Mouse (Mus musculus): ENCODE results near the gene Tmem156. TPM values are rescaled to one million over a fixed set of nuclear protein-coding genes. Genes with fewer than 3 reads are reported as not detected.
A peak's percentile ranks its signal among the peaks of the same experiment; 100 is the strongest.
"Not testable (repeated sequence)": the region's sequence is repeated elsewhere in the genome, so short reads cannot be mapped to it uniquely, and the experiment has no call there.

Gene Tmem156
- polyA plus RNA-seq, 1 experiment from 2014 or later: not detected

DNA sequence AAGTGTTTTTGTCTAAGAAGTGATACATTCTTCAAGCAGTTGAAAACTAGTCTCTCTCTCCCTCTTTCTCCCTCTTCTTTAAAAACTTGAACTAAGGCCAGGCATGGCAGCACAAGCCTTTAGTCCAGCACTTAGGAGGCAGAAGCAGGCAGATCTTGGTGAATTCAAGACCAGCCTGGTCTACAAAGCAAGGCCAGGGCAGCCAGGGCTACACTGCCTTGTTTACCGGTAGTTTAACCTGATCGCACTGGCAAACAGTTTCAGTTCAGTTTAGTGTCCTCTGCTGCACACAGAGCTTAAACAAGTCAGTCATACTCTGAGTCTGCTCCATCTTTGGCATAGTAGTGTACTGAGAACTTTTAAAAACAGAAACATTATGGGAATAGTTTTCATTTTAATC lies 24.9 kb upstream of the Tmem156 start:
- DNase-seq (ENCODE audit: low read depth, low spot score) (no peak), ATAC-seq (no peak)
- in situ Hi-C loops (cut with MboI; ENCODE audit: low pct_unique_long_range_greater_than_20kb): no loop called here
- CTCF ChIA-PET: interaction anchor here (1.3 to 1.8 kb wide), 2 partner anchors 12 to 28 kb away, joined by 4 to 6 read pairs; no protein-coding TSS in a partner anchor
- no peaks in the 10 kb centered on the region for H3K27me3 ChIP-seq
- no peak for TF ChIP-seq CTCF (IDR thresholded peaks at IDR 0.05)
- POLR2A ChIA-PET: no interaction called here

DNA sequence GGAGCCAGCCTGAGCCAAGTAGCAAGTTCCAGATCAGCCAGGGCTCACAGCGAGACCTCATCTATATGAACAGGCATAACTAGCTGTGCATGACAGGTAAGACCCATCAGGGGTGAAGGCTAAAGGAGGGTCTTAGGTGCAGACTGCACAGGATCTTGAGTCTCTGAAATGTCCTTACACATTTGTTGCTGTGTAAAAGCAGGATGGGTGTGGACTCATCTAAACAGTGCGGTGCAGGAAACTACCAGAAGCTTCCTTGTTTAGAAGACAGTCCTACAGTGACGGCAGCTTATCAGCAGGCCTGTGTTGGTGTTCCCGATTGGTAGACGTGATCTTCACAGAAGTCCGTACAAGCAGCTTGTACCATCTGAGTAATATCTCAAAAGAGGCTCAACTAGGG lies 21.4 kb upstream of the Tmem156 start:
- POLR2A ChIA-PET: no interaction called here
- CTCF ChIA-PET: interaction anchor here (1.2 to 1.5 kb wide), 3 partner anchors 13 to 97 kb away, joined by 3 to 4 read pairs (median 3); no protein-coding TSS in a partner anchor

GRCm38 (mm10) chr5:65112225-65112624 lies 20.3 kb upstream of the Tmem156 start:
- DNase-seq (ENCODE audit: low read depth, low spot score); CTCF ChIA-PET; ATAC-seq; H3K27me3 ChIP-seq; POLR2A ChIA-PET; in situ Hi-C loops (cut with MboI; ENCODE audit: low pct_unique_long_range_greater_than_20kb): not testable (repeated sequence)

More for the DNA sequence above, 21.4 kb upstream of the Tmem156 start:
- no peaks in the 10 kb centered on the region for H3K27me3 ChIP-seq
- no peak for TF ChIP-seq CTCF (IDR thresholded peaks at IDR 0.05)
- in situ Hi-C loops (cut with MboI; ENCODE audit: low pct_unique_long_range_greater_than_20kb): no loop called here
- ATAC-seq: no peak
- DNase-seq (ENCODE audit: low read depth, low spot score): no peak

- no peaks in the 10 kb centered on the region for H3K27me3 ChIP-seq
- ChIA-PET CTCF (no interaction called here), POLR2A (interaction anchor here (0.6 to 1.0 kb wide), 2 partner anchors 13 to 91 kb away, joined by 3 read pairs; no protein-coding TSS in a partner anchor)
- ATAC-seq (peak; percentile 68), DNase-seq (ENCODE audit: low read depth, low spot score) (peak; percentile 22)
- TF ChIP-seq CTCF (IDR thresholded peaks at IDR 0.05): no peak
- in situ Hi-C loops (cut with MboI; ENCODE audit: low pct_unique_long_range_greater_than_20kb): no loop called here
These were observed 16.0 kb upstream of the Tmem156 start for GRCm38 (mm10) chr5:65107773-65108432.

- TF ChIP-seq CTCF (IDR thresholded peaks at IDR 0.05): no peak
- ChIA-PET POLR2A (interaction anchor here (0.6 kb wide), 1 partner anchor 92 kb away, joined by 3 read pairs; no protein-coding TSS in a partner anchor), CTCF (no interaction called here)
- H3K27me3 ChIP-seq: no peaks in the 10 kb centered on the region
- DNase-seq (ENCODE audit: low read depth, low spot score): peak; percentile 37
- peak; percentile 87 for ATAC-seq
- in situ Hi-C loops (cut with MboI; ENCODE audit: low pct_unique_long_range_greater_than_20kb): no loop called here
These were observed 15.2 kb upstream of the Tmem156 start, which contains the start of gene Klhl5 for GRCm38 (mm10) chr5:65106876-65107772. Klhl5 (plus strand) TSS chr5:65107539.

DNA sequence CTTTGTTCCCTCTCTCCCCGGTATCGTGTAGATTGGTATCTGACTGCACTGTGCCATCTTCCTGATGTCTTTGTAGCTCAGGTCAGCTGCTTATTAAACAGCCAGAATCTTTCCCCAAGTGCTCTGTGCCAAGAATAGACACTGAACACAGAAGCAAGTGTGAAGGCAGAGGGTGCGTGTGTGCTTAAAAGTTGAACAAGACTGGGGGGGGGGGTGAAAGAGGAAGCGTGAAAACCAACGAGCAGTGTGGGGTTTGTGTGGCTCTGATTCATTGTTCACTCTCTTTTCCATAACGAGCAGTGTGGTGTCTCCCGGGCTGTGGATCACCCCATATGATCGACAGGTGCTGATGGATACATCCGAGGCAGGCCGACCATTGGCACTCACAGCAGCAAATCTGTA lies 10.7 kb upstream of the Tmem156 start:
- ATAC-seq (no peak), DNase-seq (ENCODE audit: low read depth, low spot score) (no peak)
- ChIA-PET POLR2A (no interaction called here), CTCF (interaction anchor here (0.7 to 1.0 kb wide), 3 partner anchors 18 to 99 kb away, joined by 3 read pairs; no protein-coding TSS in a partner anchor)
- TF ChIP-seq CTCF (IDR thresholded peaks at IDR 0.05): no peak
- in situ Hi-C loops (cut with MboI; ENCODE audit: low pct_unique_long_range_greater_than_20kb): no loop called here
- H3K27me3 ChIP-seq: no peaks in the 10 kb centered on the region

GRCm38 (mm10) chr5:65102026-65102640 lies 10.2 kb upstream of the Tmem156 start:
- no peak for DNase-seq (ENCODE audit: low read depth, low spot score)
- TF ChIP-seq CTCF (IDR thresholded peaks at IDR 0.05): no peak
- no peak for ATAC-seq
- CTCF ChIA-PET: interaction anchor here (0.6 to 1.0 kb wide), 6 partner anchors 9 to 99 kb away, joined by 3 read pairs; no protein-coding TSS in a partner anchor
- in situ Hi-C loops (cut with MboI; ENCODE audit: low pct_unique_long_range_greater_than_20kb): no loop called here
- POLR2A ChIA-PET: no interaction called here
- H3K27me3 ChIP-seq: no peaks in the 10 kb centered on the region

DNA sequence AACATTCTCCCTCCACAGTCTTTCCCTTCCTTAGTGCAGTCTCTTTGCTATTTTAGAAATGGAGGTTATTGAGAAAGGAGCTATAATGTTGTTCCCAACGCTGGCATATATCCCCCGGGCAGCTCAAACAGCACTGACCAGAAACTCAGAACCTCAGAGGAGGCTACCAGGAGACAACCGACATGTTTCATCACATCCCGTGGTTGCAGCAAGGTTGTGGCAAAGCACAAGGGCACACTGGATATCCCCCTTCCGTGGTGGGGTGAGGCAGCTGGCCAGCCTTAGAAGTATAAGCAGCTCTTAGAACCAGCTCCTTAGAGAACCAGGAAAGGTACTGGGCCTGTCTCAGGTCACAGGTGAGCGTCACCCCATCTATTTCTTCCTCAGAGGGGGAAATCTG lies 9.7 kb upstream of the Tmem156 start:
- ATAC-seq (no peak), DNase-seq (ENCODE audit: low read depth, low spot score) (no peak)
- in situ Hi-C loops (cut with MboI; ENCODE audit: low pct_unique_long_range_greater_than_20kb): no loop called here
- no peak for TF ChIP-seq CTCF (IDR thresholded peaks at IDR 0.05)
- no peaks in the 10 kb centered on the region for H3K27me3 ChIP-seq
- CTCF ChIA-PET: interaction anchor here (0.6 to 0.9 kb wide), 3 partner anchors 9 to 82 kb away, joined by 3 read pairs; no protein-coding TSS in a partner anchor
- POLR2A ChIA-PET: no interaction called here

DNA sequence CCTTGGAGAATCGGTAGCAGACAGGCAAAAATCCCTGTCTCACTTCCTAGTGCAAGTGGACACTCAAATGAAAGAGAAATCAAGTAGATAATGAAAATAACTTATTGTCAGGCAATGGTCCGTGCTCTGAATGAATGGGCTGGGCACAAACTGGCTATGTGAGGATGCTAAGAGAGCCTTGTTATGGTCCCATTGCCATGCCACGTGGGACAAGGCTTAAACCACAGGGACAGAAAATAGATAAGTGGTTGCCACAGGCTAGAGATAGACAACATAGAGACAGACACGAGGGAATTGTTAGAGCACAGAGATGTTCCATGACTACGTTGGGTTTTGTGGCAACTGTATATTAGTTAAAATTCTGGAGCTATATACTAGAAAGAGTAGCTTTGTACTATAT lies 9.3 kb upstream of the Tmem156 start:
- ChIA-PET CTCF (interaction anchor here (0.6 to 1.1 kb wide), 4 partner anchors 10 to 81 kb away, joined by 3 to 4 read pairs (median 3); no protein-coding TSS in a partner anchor), POLR2A (no interaction called here)
- no peak for TF ChIP-seq CTCF (IDR thresholded peaks at IDR 0.05)
- DNase-seq (ENCODE audit: low read depth, low spot score): no peak
- no peak for ATAC-seq
- in situ Hi-C loops (cut with MboI; ENCODE audit: low pct_unique_long_range_greater_than_20kb): no loop called here
- H3K27me3 ChIP-seq: no peaks in the 10 kb centered on the region

DNA sequence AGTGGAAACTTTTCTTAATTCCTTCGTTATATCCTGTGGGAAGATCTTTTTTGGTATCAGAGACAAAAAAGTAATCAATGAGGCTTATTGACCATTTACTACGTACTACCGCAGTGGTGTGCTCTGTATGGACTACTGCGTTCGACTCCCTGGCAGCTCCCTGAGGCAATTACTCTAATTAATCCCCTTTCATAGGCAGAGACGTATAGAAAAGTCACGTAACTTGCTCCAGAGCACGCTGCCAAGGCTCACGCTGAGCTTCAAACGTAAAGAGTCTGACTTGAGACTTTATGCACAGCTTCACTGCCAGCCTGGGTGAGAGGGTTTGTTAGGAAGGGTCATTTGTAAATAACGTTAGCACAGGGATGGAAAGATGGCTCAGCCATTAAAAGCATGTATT lies 8.1 kb upstream of the Tmem156 start:
- in situ Hi-C loops (cut with MboI; ENCODE audit: low pct_unique_long_range_greater_than_20kb): no loop called here
- ATAC-seq (no peak), DNase-seq (ENCODE audit: low read depth, low spot score) (no peak)

More for the DNA sequence above, 8.1 kb upstream of the Tmem156 start:
- H3K27me3 ChIP-seq: no peaks in the 10 kb centered on the region
- ChIA-PET POLR2A (no interaction called here), CTCF (interaction anchor here (1.1 kb wide), 1 partner anchor 14 kb away, joined by 4 read pairs; no protein-coding TSS in a partner anchor)
- TF ChIP-seq CTCF (IDR thresholded peaks at IDR 0.05): no peak
